Mouse (Mus musculus) cerebellum, adult 18-20 months (tissue): ENCODE results near the gene Tmem144.
"Not testable (repeated sequence)": the region's sequence is repeated elsewhere in the genome, so short reads cannot be mapped to it uniquely, and the experiment has no call there.

Experiments used
- DNase-seq, 2 experiments: peaks; one replicate each; pipeline ENCODE4 v3.0.0; 2021

Tmem144 gene

GRCm38 (mm10) chr3:79808530-79809179, 43.9 kb downstream of the Tmem144 start:
- no peak for DNase-seq

- DNase-seq = not testable (repeated sequence)
These were observed 51.8 kb downstream of the Tmem144 start for GRCm38 (mm10) chr3:79800761-79801160.

GRCm38 (mm10) chr3:79792307-79792706, 60.3 kb downstream of the Tmem144 start:
- no peak for DNase-seq

GRCm38 (mm10) chr3:79790324-79790723, 62.2 kb downstream of the Tmem144 start:
- DNase-seq = no peak

- no peak for DNase-seq
These were observed 63.0 kb downstream of the Tmem144 start for GRCm38 (mm10) chr3:79789554-79789953.

- no peak for DNase-seq
These were observed 63.6 kb downstream of the Tmem144 start for GRCm38 (mm10) chr3:79788959-79789358.

GRCm38 (mm10) chr3:79784362-79784736, 68.2 kb downstream of the Tmem144 start:
- DNase-seq = no peak

GRCm38 (mm10) chr3:79783630-79784361, 68.8 kb downstream of the Tmem144 start:
- DNase-seq = no peak

- DNase-seq = no peak
These were observed 79.9 kb downstream of the Tmem144 start for GRCm38 (mm10) chr3:79772701-79773100.
